Comparison of ENCODE assay signal across 9 mouse cellular contexts in the genomic region with DNA sequence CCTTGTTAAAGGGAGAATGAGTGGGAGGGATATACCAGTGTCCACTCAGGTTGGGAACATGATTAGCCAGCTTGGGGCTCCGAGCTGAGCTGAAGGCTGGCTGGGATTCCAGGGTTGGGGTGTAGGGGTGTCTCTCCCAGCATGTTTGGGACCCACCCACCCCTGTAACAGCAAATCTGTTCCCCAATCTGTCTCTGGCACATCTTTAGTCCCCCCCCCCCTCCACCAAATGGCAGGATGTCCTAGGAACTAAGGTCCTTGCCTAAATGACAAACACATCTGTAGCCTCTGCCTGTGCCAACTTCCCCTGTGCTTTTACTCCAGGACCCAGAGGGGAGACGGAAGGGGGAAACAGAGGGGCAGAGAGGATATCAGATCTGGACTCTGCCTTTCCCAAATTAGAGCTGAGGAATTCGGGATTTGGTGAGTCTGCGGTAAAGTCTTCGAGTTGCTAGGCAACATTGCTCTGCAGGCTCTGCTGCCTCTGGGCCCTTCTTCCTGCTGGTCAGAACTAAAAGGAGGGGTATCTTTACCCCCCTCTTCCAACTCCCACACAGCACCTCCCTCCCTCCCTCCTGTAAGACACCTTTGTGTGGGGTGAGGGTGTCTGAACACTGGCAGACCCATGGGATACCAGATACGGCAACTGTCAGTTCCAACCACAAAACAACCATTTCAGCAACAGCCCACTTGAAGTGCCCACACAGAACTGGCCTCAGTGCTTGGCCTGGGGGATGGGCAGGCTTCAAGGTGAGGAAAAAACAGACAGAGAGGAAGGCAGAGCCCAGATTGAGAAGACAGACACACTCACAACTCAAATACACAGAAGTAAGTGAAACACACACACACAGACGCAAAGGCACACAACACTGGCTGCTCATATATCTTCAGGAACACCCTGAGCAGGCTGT. TPM values are rescaled to one million over a fixed set of nuclear protein-coding genes. Genes with fewer than 3 reads are reported as not detected.
DNase-seq lines count a peak whose midpoint lies in the region; ATAC-seq and TF ChIP-seq lines count a peak whose summit lies in the region.
"Had no signal": no experiment of that assay in that cellular context is flagged by ENCODE, and none has a peak within 500 bp of the region (broad histone marks: within the 10 kb centered on the region; RNA-seq: fewer than 3 reads in every experiment).

Gene Siae (plus strand): TSS at position 861 of the 911 bp plus-strand sequence.

- no peaks in the 10 kb centered on the region for H3K79me2 ChIP-seq in MEL (ENCODE audit: control insufficient read depth, insufficient read depth, low read length, poor library complexity)

- no peak for ATAC-seq in kidney, embryonic 16.5 days (ENCODE audit: low FRiP score, low TSS enrichment)

- no peak within 1 kb of the TSS for H3K4me3 ChIP-seq in kidney, embryonic 16.5 days (ENCODE audit: low read length)
- H3K4me3 ChIP-seq in MEL (ENCODE audit: control insufficient read depth in 1 of 2, insufficient read depth in 1 of 2, low read depth in 2 of 2, low read length in 2 of 2): peak within 1 kb of the TSS in 1 of 2 experiments; percentile 8; a peak in 1 of 4 replicates
- H3K4me3 ChIP-seq in bone marrow macrophage, adult 2 months (ENCODE audit: insufficient read depth, low read length): no peak within 1 kb of the TSS
- H3K4me3 ChIP-seq: heart, embryonic 15.5 days had no signal

- TF ChIP-seq CTCF in MEL (IDR thresholded peaks at IDR 0.05 in 2 of 3, conservative IDR thresholded peaks at IDR 0.05 in 1 of 3; ENCODE audit: control insufficient read depth in 1 of 3, insufficient read depth in 1 of 3, low read depth in 2 of 3, low read length in 3 of 3, poor library complexity in 1 of 3, severe bottlenecking in 1 of 3): no peak
- no peak for TF ChIP-seq CTCF in bone marrow macrophage, adult 2 months (IDR thresholded peaks at IDR 0.05; ENCODE audit: low read depth, low read length)

- no peak within 1 kb of the TSS for H3K9ac ChIP-seq in kidney, embryonic 16.5 days (replicated peaks; ENCODE audit: low read length)
- H3K9ac ChIP-seq in MEL (ENCODE audit: control insufficient read depth, low read depth, low read length, poor library complexity, severe bottlenecking): peak within 1 kb of the TSS; percentile 37
- H3K9ac ChIP-seq: heart, embryonic 15.5 days had no signal

- no peaks in the 10 kb centered on the region for H3K9me3 ChIP-seq in kidney, embryonic 16.5 days (ENCODE audit: low read length)
- H3K9me3 ChIP-seq in MEL (replicated peaks; ENCODE audit: insufficient read depth, low read length): no peaks in the 10 kb centered on the region
- H3K9me3 ChIP-seq: heart, embryonic 15.5 days had no signal

- no peak for TF ChIP-seq RAD21 in MEL (IDR thresholded peaks at IDR 0.05; ENCODE audit: low read depth, low read length)

- intact Hi-C loops in left cerebral cortex, postnatal 10 days (cut with DNase I): no loop called here

- 19% methylated on average over 7 of the region's 7 CpGs for WGBS in kidney, embryonic 16.5 days

- no peak for DNase-seq in kidney, adult 18-20 months
- no peak for DNase-seq in MEL (ENCODE audit: low read depth, low spot score)
- no peak for DNase-seq in left cerebral cortex, postnatal 10 days (ENCODE audit: extremely low spot score in 1 of 2, low spot score in 2 of 2)
- no peak for DNase-seq in ovary, postnatal 36 days (ENCODE audit: low spot score)
- no peak for DNase-seq in cerebellum, postnatal 10 days
- no peak for DNase-seq in lung, postnatal 14 days

- H3K27ac ChIP-seq in kidney, embryonic 16.5 days (ENCODE audit: low read length): no peak within 1 kb of the TSS
- peak within 1 kb of the TSS; percentile 75 for H3K27ac ChIP-seq in MEL (ENCODE audit: control insufficient read depth, low read depth, low read length)
- H3K27ac ChIP-seq in bone marrow macrophage, adult 2 months (ENCODE audit: insufficient read depth, low read depth, low read length): no peak within 1 kb of the TSS
- H3K27ac ChIP-seq: heart, embryonic 15.5 days had no signal

- H3K36me3 ChIP-seq in kidney, embryonic 16.5 days (ENCODE audit: insufficient read depth, low read length): no peaks in the 10 kb centered on the region
- H3K36me3 ChIP-seq in MEL (ENCODE audit: control insufficient read depth in 1 of 2, insufficient read depth in 2 of 2, low read length in 2 of 2): peaks cover 0 to 24% of the 10 kb centered on the region in 2 experiments; a peak in 2 of 4 replicates
- H3K36me3 ChIP-seq: heart, embryonic 15.5 days had no signal

- no peak for TF ChIP-seq EP300 in MEL (IDR thresholded peaks at IDR 0.05; ENCODE audit: low read depth in 1 of 2, low read length in 2 of 2)

- H3K4me2 ChIP-seq in kidney, embryonic 16.5 days (replicated peaks; ENCODE audit: low read depth, low read length): no peak within 1 kb of the TSS
- H3K4me2 ChIP-seq: heart, embryonic 15.5 days had no signal

- H3K4me1 ChIP-seq in kidney, embryonic 16.5 days (ENCODE audit: insufficient read depth, low read length): peaks cover 16% of the 10 kb centered on the region
- H3K4me1 ChIP-seq in MEL (ENCODE audit: control insufficient read depth in 1 of 2, insufficient read depth in 2 of 2, low read length in 2 of 2): peaks cover 6 to 28% of the 10 kb centered on the region in 2 experiments
- 0 out of 2 replicates have a peak, but pooled peaks cover 2% of the 10 kb centered on the region for H3K4me1 ChIP-seq in bone marrow macrophage, adult 2 months (ENCODE audit: control insufficient read depth, insufficient read depth, low read length)

- H3K27me3 ChIP-seq in kidney, embryonic 16.5 days (ENCODE audit: insufficient read depth, low read length): peaks cover 30% of the 10 kb centered on the region
- H3K27me3 ChIP-seq in MEL (ENCODE audit: control insufficient read depth in 1 of 2, insufficient read depth in 2 of 2, low read length in 2 of 2): no peaks in the 10 kb centered on the region

- no peak for TF ChIP-seq POLR2A in MEL (IDR thresholded peaks at IDR 0.05; ENCODE audit: control insufficient read depth in 1 of 2, insufficient read depth in 1 of 2, low read depth in 1 of 2, low read length in 2 of 2, poor library complexity in 1 of 2)
- TF ChIP-seq POLR2A in bone marrow macrophage, adult 2 months (IDR thresholded peaks at IDR 0.05; ENCODE audit: borderline replicate concordance, low read depth, low read length): no peak

TF ChIP-seq in MEL, 35 proteins besides CTCF, POLR2A, EP300 and RAD21:
- TF ChIP-seq BHLHE40 (IDR thresholded peaks at IDR 0.05; ENCODE audit: borderline replicate concordance, low read depth, low read length) (no peak), HCFC1 (IDR thresholded peaks at IDR 0.05; ENCODE audit: low read depth, low read length) (no peak), UBTF (IDR thresholded peaks at IDR 0.05; ENCODE audit: borderline replicate concordance, insufficient read depth, low read depth, low read length) (no peak), CHD2 (IDR thresholded peaks at IDR 0.05; ENCODE audit: low read length) (no peak), USF2 (IDR thresholded peaks at IDR 0.05; ENCODE audit: borderline replicate concordance in 1 of 2, insufficient read depth in 1 of 2, low read depth in 1 of 2, low read length in 2 of 2) (no peak)

RNA-seq across cellular contexts. Expression of gene Siae, which starts in this region (rescaled TPM):
- polyA plus RNA-seq in kidney, embryonic 16.5 days (2015; fragmentation: Nextera tagmentation; extraction: Ambion mirVana): 13.2 and 13.6 TPM in 2 replicates
- total RNA-seq in MEL (2012; rRNA removed): 4.9 and 5.1 TPM in 2 replicates
- 1 to 10 TPM in 1 of 2 experiments, not detected in 1; 9.2 TPM for polyA plus RNA-seq in MEL (2012; ENCODE audit: insufficient read depth in 1 of 2, insufficient read length in 2 of 2, low read depth in 1 of 2, low replicate concordance in 2 of 2, missing spikeins in 1 of 2)
- 28.8 and 31.5 TPM in 2 replicates for polyA plus RNA-seq in bone marrow macrophage, adult 2 months (2012; ENCODE audit: insufficient read depth, insufficient read length, missing spikeins)
- total RNA-seq in left cerebral cortex, postnatal 10 days (2021): 10 to 100 TPM; 13.6 to 16.3 TPM
